Mouse (Mus musculus): ENCODE data around the gene Uox.

Uox gene

GRCm38 (mm10) chr3:146621966-146622365, 51.7 kb downstream of the Uox start:
- DNase-seq (ENCODE audit: low spot score) = no peak

DNA sequence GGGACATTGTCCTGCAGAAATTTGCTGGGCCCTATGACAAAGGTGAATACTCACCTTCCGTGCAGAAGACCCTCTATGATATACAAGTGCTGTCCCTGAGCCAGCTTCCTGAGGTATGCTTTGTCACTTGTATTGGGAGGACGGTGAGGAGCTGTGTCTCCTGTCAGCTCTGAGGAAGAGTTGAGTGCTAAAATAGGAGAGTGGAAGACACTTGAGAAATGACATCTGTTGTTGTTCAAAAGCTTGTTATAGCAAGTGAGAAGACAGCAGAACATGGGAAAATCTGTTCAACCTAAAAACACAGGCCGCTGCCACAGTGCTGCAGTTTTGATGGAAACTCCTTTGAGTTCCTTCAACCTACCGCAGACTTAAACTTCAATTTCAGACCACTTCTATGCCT, 55.5 kb downstream of the Uox start:
- no peak for DNase-seq (ENCODE audit: low spot score)

- DNase-seq (ENCODE audit: low spot score) = no peak
Observed at GRCm38 (mm10) chr3:146628227-146628982, 58.2 kb downstream of the Uox start.

GRCm38 (mm10) chr3:146632506-146632905, 62.3 kb downstream of the Uox start:
- DNase-seq (ENCODE audit: low spot score) = no peak

- DNase-seq (ENCODE audit: low spot score) = no peak
Observed at GRCm38 (mm10) chr3:146641818-146642427, 71.7 kb downstream of the Uox start.

DNA sequence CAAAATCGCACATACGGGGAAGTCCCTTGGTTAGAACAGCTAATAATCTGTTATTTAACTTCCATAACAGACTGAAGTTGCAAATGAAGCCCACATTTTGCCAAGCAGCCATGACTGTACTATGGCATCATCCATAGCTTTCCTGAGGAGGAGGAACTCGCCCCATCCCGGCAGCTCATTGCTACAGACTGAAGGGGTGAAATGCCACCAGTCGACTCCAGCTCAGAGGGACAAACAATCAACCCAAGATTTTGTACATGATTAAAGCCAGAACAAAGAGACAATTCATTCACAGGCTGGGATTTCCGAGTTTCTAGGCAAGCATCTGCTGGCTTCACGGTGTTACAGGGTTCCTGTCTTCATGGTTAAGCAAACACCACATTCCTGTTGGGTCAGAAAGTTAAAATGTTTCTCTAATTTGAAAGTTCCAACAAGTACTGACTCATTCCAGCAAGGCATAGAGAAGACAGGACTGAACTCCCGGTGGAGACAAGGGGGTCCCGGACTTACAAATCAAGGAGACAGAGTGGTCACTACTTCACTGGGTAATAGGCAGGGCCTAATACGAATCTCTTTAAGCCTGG, 79.2 kb downstream of the Uox start:
- DNase-seq (ENCODE audit: low spot score) = no peak

- no peak for DNase-seq (ENCODE audit: low spot score)
Observed at GRCm38 (mm10) chr3:146650716-146651115, 80.5 kb downstream of the Uox start.

DNA sequence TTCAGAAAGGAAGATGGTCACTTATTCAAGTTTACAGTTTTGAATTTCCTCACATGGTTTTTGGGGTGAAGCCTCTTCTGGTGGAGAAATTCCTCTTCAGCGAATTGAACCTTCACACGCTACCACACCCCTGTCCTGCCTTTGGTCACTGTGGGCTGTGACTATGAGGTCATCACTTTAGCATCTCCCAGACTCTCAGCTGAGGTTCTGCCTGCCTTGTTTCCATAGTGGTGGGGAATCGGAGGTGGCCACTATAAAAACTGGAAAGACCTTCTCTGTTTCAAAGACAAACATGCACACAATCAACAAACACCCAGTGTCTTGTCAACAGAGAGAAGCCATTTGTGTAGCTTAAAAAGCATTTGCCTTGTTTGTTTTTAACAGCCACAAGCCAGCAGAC, 81.0 kb downstream of the Uox start, which contains the start of gene 4930503B20Rik:
Gene 4930503B20Rik (minus strand): TSS at position 101 of the 400 bp plus-strand sequence.
- DNase-seq (ENCODE audit: low spot score) = no peak

- no peak for DNase-seq (ENCODE audit: low spot score)
Observed at GRCm38 (mm10) chr3:146652431-146652830, 82.2 kb downstream of the Uox start.

DNA sequence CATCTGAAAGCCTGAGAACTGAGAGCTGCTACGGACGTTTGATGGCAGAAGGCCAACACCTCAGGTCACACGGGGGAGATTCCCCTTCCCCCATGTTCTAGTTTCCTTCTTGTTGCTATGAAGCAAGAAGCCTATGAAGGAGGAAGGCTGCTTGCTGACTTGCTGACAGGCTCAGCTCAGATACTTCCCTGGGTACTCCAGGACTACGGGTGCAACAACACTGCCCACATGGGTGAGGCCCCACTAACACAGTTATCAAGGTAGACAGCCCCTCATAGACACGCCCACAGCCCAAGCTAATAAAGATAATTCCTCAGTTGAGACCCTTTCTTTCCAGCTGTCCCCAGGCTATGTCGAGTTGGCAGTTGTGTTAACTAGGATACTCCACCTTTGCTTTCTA, 83.5 kb downstream of the Uox start:
- no peak for DNase-seq (ENCODE audit: low spot score)

- no peak for DNase-seq (ENCODE audit: low spot score)
Observed at GRCm38 (mm10) chr3:146655111-146655577, 84.9 kb downstream of the Uox start.

DNA sequence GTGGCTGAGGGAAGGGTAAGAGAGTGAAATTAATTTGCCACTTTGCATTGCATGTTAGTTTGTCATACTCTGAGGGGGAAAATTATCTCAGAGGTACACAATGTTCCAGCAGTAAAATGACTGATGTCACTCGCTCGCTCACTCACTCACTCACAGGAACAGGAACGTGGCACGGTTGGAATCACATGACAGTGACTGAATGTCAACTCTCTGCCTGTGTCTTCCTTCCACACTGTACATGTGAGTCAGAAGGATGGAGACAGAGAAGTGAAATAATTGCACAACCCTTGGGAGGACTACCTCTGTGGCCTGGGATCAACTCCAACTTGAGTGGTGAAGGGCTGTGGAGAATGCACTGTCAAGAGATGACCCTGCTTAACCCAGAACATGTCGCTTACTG, 87.2 kb downstream of the Uox start:
- no peak for DNase-seq (ENCODE audit: low spot score)

- DNase-seq (ENCODE audit: low spot score) = no peak
Observed at GRCm38 (mm10) chr3:146658061-146658639, 87.9 kb downstream of the Uox start.

- DNase-seq (ENCODE audit: low spot score) = no peak
Observed at GRCm38 (mm10) chr3:146659321-146659720, 89.1 kb downstream of the Uox start.

DNA sequence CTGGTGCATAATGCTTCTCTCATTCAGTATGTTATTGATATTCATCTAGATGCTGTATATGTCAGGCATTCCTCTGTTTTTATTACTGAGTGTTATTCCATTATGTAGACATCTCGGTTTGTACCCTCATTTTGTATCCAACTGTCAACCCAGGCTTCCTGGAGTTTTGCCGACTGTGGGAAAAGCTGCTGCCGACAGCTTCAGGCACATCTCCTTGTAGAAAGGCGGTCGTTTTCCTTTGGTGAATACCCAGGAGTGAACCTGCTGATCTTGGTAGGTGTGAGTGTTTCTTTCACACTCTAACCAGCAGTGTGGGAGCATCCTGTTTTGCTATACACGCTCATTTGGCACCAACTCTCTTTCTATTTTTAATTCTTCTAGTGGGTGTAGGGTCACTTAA, 90.8 kb downstream of the Uox start:
- DNase-seq (ENCODE audit: low spot score) = no peak

DNA sequence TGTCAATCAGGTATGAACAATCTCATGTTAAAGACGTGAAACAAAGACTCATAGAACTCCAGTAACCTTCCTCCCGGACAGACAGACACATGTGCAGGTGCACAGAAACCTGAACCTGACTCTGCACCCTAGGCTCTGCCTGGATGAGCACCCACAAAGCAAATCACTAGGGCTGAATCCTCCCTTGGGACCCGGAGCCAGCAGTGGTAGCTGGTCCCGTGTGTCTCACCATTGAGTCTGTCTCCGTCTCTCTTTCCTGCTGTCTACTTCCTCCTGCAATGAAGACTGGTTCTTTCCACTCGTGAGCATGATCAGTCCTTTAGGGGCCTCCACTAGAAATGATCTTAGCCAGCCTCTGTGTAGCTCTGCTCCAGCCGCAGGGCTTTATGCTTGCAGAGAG, 91.7 kb downstream of the Uox start:
- DNase-seq (ENCODE audit: low spot score) = no peak

- no peak for DNase-seq (ENCODE audit: low spot score)
Observed at GRCm38 (mm10) chr3:146671121-146671520, 100.9 kb downstream of the Uox start.

DNA sequence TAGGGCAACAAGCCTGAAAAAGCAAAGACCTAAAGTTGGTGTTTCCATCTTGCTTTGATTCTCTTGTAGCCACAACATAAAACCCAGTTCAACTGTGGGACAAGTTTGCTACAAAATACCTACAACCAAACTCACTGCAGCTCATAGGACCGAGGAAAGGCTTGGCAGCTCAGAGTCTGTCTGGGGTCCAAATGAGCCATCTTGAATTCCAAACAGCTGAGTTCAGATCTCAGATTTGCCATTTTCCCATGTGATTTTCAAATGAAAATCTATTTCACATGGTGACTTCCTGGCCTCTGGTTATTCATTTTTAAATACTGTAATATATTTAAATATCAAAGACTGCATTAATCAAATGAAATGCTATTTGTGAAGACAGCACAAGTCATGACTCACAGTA, 104.9 kb downstream of the Uox start:
- DNase-seq (ENCODE audit: low spot score) = no peak

GRCm38 (mm10) chr3:146676193-146676592, 106.0 kb downstream of the Uox start:
- no peak for DNase-seq (ENCODE audit: low spot score)

DNA sequence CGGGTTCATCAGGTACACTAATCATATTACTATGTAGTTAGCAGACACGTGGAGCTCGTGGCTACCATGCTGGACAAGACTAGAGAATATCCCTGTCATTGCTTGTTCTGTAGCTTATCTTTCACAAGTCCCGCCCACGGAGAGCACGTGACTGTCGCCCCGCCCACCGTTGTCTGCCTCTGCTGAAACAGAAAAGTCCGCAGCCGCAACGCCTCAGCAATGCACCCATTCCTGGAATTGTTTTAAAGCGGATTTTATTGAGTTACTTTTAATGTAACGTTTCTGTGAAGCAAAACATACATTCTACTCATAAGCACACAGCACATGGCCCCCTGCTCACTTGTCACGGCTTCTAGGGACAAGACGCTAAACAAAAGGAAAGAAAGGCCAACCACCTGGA, 109.4 kb downstream of the Uox start:
- no peak for DNase-seq (ENCODE audit: low spot score)

- no peak for DNase-seq (ENCODE audit: low spot score)
Observed at GRCm38 (mm10) chr3:146680625-146681024, 110.4 kb downstream of the Uox start.

GRCm38 (mm10) chr3:146681696-146682095, 111.5 kb downstream of the Uox start:
- DNase-seq (ENCODE audit: low spot score) = no peak
